Mouse (Mus musculus) thymus, adult 18-20 months (tissue): ENCODE results near the gene Brd4.
A peak's percentile ranks its signal among the peaks of the same experiment; 100 is the strongest.

Experiments used
- DNase-seq, 2 experiments: peaks; one replicate each; pipeline ENCODE4 v3.0.0; 2022; ENCODE audit warnings: mixed read lengths in 2 of 2

Gene Brd4

GRCm38 (mm10) chr17:32165803-32166595 lies 118.5 kb downstream of the Brd4 start:
- DNase-seq, result peak; percentile 61 to 67

- DNase-seq, result peak in 1 of 2 experiments; percentile 49
Observed at GRCm38 (mm10) chr17:32165266-32165802, 119.2 kb downstream of the Brd4 start.

DNA sequence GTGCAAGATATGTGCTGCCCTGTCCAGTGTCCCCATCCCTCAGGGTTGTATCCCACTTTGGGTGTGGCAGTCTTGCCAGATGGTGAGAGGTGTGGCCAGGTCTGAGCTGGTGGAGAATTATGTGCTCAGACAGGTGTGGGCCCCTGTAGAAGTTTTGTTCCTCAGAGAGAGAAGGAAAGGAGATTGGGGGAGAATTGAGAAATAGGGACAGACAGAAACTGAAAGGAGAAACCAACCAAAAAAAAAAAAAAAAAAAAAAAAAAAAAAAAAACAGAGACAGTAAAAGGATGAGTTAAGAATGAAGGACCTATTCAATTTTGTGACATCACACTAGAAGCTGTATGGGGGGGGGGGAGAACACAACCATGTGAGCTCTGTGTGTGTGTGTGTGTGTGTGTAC lies 119.7 kb downstream of the Brd4 start:
- DNase-seq, result no peak

DNA sequence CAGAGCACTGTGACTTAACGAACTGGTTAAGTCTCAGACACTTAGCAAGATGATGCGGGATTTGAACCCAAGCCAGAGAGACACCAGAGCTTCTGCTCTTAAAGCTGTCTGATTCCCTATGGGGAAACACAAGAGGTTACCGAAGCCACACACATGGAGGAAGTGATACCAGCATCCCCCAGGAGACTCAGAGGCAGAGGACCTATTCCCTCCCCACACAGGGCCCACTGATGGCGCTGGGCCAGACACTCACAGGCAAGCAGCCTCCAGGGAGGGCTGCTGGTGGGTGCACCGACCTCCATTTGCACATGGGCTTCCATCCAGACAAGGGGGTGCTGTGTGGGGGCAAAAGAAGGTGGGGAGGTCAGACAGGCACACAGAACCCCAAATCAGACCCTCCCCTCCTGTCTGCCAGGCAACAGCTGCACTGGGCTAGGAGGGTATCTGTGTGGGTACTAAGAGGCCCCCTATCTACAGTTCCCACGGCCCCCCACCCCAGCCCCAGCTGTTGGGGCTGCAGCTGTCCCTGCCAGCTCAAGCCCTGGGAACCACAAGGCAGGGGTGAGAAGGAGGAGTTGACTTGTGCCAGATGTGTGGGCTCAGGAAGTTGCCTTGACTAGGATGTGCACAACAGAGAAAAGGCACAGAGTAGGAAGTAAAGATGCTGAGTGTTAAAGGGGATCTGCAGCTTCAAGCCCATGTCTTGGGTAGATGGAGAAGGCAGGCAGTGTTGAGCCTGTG lies 120.4 kb downstream of the Brd4 start:
- DNase-seq, result peak; percentile 72 to 81

DNA sequence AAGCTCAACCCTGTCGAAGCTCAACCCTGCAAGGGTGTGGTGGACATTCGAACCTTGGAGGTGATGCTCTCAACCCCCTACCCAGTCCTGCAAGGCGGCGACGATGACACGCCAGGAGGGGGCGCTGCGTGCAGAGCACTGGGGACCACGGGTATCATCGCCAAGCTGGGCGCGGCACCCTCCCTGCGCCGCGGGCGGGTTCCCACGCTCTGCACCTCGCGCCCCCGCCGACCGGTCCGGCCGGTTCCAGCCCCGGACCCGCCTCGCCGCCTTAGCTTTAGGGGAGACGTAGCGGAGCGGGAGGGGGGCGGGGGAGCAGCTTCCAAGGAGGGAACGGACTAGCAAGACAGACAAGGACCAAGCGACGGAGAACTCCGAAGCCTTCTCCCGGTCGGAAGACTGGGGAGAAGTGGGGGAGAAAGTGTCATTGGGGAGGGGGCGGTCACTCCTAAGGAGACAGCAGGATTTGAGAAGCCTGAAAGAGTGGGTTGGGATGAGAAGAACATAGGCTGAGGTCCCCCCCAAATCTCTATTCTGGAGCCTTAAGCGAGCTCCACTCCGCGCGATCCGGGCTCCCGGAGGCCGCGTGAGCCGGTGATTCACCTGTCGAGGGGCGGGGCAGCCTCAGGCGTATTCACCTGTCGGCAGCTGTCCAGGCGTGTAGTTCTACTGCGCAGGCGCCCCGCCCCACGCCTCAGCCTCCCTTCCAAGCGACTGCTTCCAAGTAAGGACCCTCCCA lies 122.2 kb downstream of the Brd4 start:
- DNase-seq, result peak; percentile 68 to 72

- no peak for DNase-seq
Observed at GRCm38 (mm10) chr17:32160882-32161281, 123.6 kb downstream of the Brd4 start.

DNA sequence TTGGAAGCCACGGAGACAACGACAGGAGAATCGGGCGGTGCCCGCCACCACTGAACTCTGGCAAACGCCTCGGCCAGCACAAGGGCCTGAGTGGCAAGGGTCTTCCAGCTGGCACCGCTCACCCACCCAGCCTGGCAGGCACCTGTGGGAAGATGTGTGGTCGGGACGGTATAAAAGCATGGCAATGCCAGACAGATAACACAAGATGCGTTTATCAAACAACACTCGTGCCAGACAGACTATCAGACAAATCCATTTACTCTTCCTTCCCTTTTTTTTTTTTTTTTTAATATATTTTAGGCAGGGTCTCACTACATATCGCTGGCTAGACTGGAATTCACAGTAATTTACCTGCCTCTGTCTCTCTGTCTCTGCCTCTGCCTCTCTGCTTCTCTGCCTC lies 125.7 kb downstream of the Brd4 start:
- no peak for DNase-seq

- no peak for DNase-seq
Observed at GRCm38 (mm10) chr17:32146718-32147117, 137.8 kb downstream of the Brd4 start.
